Mouse (Mus musculus): ENCODE results near the gene Rubcnl. TPM values are rescaled to one million over a fixed set of nuclear protein-coding genes. Genes with fewer than 3 reads are reported as not detected.

Rubcnl gene
- polyA plus RNA-seq, 1 experiment from 2014 or later = 0.10 TPM

- DNase-seq (ENCODE audit: low spot score) = no peak
Observed at GRCm38 (mm10) chr14:75020581-75021253, 4.9 kb downstream of the Rubcnl start.

GRCm38 (mm10) chr14:75022522-75022921, 6.7 kb downstream of the Rubcnl start:
- 89% methylated on average over 9 of the region's 9 CpGs for WGBS
- no peak for DNase-seq (ENCODE audit: low spot score)

More at GRCm38 (mm10) chr14:75020581-75021253, 4.9 kb downstream of the Rubcnl start:
- H3K9me3 ChIP-seq (replicated peaks) = no peaks in the 10 kb centered on the region
- WGBS = 87% methylated on average over 12 of the region's 12 CpGs
- H3K4me3 ChIP-seq = no peak overlapping the region
- H3K27ac ChIP-seq (replicated peaks) = no peak overlapping the region
- H3K27me3 ChIP-seq (ENCODE audit: low read depth, poor library complexity, severe bottlenecking) = peaks cover 9% of the 10 kb centered on the region
- peaks cover 8% of the 10 kb centered on the region; the same call in 1 of the 2 replicates for H3K4me1 ChIP-seq
- no peaks in the 10 kb centered on the region for H3K36me3 ChIP-seq

DNA sequence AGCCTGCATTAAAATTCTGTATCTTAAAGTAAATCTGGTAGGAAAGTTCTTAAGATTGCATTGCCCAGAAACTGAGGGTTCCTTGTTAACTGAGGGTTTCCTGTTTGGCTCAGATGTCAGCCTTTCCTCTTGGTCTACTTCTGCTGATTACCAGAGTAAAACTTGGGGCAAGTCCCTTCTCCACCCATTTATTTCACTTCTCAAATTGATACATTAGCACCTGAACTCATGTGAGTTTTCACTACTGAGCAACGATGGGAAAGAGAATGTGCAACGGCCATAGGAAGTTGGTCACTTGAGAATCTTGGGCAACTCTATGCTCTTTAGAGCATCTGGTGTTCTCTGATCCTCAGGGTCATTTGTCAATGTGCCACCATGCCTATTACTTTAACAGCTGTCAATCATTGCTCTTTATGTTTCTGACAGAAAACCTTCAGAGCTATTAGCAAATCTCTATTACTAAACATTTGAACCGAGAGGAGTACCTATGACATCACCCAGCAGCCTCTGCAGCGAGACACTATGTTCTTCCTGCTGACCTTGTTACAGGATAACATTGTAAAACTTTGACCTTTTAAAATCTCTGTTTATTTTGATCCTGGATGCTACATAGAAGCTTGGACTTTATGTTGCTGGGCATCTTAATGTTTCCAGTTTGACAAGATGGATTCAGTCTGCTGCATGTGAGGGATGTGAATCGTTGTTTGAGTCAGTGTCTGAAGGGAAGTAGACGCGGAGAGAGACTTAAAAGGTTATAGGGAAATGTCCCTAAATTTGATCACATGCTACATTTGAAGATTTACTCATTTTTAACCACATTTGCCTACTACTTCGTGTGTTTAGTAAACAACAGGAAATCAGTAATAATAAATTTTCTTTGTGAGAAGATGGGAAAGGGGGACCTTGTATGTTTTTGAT, 9.2 kb downstream of the Rubcnl start:
- no peaks in the 10 kb centered on the region for H3K27me3 ChIP-seq (ENCODE audit: low read depth, poor library complexity, severe bottlenecking)
- H3K9me3 ChIP-seq (replicated peaks) = no peaks in the 10 kb centered on the region
- H3K4me3 ChIP-seq = no peak overlapping the region
- no peak for DNase-seq (ENCODE audit: low spot score)
- no peaks in the 10 kb centered on the region for H3K36me3 ChIP-seq
- WGBS = 91% methylated on average over 8 of the region's 8 CpGs
- H3K27ac ChIP-seq (replicated peaks) = no peak overlapping the region
- H3K4me1 ChIP-seq = no peaks in the 10 kb centered on the region

More at GRCm38 (mm10) chr14:75022522-75022921, 6.7 kb downstream of the Rubcnl start:
- no peaks in the 10 kb centered on the region for H3K9me3 ChIP-seq (replicated peaks)
- H3K4me3 ChIP-seq = no peak overlapping the region
- no peaks in the 10 kb centered on the region for H3K36me3 ChIP-seq
- H3K27ac ChIP-seq (replicated peaks) = no peak overlapping the region
- H3K4me1 ChIP-seq = no peaks in the 10 kb centered on the region
- no peaks in the 10 kb centered on the region for H3K27me3 ChIP-seq (ENCODE audit: low read depth, poor library complexity, severe bottlenecking)

DNA sequence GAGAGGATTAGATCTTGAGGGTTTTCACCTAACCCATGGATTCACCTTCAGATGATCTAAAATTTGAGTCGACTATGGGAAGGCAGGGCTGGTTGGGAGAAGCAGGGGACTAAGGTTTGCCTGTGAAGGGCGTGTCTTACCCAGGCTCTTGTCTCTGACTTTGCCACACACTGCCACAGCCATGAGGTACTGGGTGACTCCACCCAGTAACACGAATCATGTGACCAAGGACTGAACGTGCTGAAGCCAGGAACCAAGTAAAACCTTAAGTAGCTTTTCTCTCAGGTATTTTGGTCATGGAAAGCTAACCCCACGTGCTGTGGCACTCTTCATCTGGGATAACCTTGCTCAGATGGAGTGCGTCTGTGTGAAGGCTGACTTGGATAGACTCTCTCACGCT, 14.9 kb downstream of the Rubcnl start:
- Histone ChIP-seq H3K27me3 (ENCODE audit: low read depth, poor library complexity, severe bottlenecking) (no peaks in the 10 kb centered on the region), H3K4me3 (no peak overlapping the region), H3K4me1 (no peaks in the 10 kb centered on the region), H3K36me3 (no peaks in the 10 kb centered on the region), H3K9me3 (replicated peaks) (no peaks in the 10 kb centered on the region), H3K27ac (replicated peaks) (no peak overlapping the region)
- 77% methylated on average over 7 of the region's 7 CpGs for WGBS
- no peak for DNase-seq (ENCODE audit: low spot score)

DNA sequence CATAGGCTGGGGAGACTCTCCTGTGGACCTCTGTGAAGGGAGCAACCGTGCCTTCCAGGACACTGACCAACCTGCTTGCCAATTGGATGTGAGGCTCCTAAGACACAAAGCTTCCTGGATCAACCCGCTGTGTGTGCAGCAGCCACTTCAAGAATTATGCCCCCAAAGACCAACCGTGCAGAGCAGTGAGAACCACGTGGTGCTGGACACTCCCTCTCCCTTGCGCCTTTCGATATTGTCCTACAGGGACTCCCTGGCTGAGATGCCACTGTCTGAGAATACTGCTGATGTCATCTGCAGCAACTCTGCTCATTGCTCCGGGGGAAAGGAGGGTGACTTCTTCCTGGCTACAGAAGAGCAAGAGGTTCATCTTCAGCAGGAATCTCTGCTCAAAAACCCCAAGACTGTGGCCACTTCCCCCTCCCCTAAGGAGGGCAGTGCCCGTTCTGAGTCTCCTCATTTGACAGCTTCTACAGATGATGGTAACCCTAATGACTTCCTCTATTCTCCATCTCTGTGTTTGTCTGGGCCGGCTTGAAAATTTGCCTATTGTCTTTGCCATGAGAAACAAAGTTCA, 16.3 kb downstream of the Rubcnl start:
- Histone ChIP-seq H3K9me3 (replicated peaks) (no peaks in the 10 kb centered on the region), H3K36me3 (no peaks in the 10 kb centered on the region), H3K4me1 (no peaks in the 10 kb centered on the region), H3K4me3 (no peak overlapping the region), H3K27ac (replicated peaks) (no peak overlapping the region), H3K27me3 (ENCODE audit: low read depth, poor library complexity, severe bottlenecking) (no peaks in the 10 kb centered on the region)
- 84% methylated on average over 9 of the region's 9 CpGs for WGBS
- no peak for DNase-seq (ENCODE audit: low spot score)

DNA sequence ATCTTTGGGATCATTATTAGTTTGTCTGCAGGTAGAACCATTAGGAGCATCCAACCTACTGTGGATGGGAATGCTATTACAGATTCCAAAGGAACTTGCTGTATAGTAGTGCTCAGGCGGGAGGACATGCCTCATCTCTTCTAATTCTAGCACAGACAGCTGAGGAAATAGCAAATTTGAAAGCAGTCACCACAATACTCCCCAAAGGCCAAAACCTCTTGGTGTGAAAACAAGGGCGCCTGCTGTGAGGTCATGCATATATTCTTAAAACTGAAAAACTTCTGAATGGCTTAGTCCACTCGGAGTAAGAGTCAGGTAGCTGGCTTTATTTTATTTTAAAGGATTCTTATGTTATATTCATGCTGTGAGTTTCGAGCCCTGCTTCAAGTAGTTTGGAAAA, 16.9 kb downstream of the Rubcnl start:
- no peaks in the 10 kb centered on the region for H3K27me3 ChIP-seq (ENCODE audit: low read depth, poor library complexity, severe bottlenecking)
- DNase-seq (ENCODE audit: low spot score) = no peak
- no peaks in the 10 kb centered on the region for H3K9me3 ChIP-seq (replicated peaks)
- H3K27ac ChIP-seq (replicated peaks) = no peak overlapping the region
- no peaks in the 10 kb centered on the region for H3K36me3 ChIP-seq
- H3K4me1 ChIP-seq = no peaks in the 10 kb centered on the region
- no peak overlapping the region for H3K4me3 ChIP-seq
- WGBS = 78% methylated on average over 4 of the region's 4 CpGs

DNA sequence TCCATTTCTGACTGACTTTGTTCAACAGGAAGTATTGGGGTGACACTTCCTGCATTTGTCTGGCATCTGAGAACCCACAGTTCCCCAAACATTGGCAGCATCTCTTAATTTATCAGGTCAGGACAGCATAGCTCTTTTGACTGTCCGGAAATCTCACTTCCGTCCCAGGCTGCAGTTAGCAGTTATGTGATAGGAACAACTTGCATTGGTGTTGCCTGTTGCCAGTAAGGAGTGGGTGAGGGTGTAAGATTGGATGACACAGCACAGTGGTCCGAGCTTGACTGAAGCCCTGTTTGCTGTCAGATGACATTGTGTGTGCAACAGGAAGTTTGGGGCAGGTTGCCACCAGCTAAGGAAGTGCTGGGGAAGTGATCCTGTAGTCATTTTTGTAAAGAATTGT, 18.4 kb downstream of the Rubcnl start:
- Histone ChIP-seq H3K4me1 (no peaks in the 10 kb centered on the region), H3K4me3 (no peak overlapping the region), H3K27me3 (ENCODE audit: low read depth, poor library complexity, severe bottlenecking) (no peaks in the 10 kb centered on the region), H3K27ac (replicated peaks) (no peak overlapping the region), H3K36me3 (no peaks in the 10 kb centered on the region), H3K9me3 (replicated peaks) (no peaks in the 10 kb centered on the region)
- 85% methylated on average over 3 of the region's 3 CpGs for WGBS
- DNase-seq (ENCODE audit: low spot score) = no peak

DNA sequence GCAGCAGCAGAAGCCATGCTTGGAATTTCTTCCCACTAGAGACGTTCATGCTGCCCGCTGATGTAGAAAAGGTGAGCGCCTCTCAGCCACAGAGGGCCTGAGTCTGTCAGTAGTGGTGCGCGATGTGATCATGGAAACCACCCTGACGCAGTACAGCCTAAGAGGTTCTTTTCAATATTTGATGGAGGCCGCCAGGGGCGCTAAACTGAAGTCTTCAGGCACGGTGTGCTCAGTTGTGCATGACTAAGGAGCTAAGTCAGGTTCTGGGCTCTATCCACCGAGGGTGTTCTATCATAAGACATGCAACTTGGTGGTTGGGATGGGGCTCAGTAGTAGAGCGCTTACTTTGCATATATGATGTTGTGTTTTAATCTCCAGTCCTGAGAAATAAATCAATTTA, 19.6 kb downstream of the Rubcnl start:
- H3K4me3 ChIP-seq = no peak overlapping the region
- H3K27ac ChIP-seq (replicated peaks) = no peak overlapping the region
- DNase-seq (ENCODE audit: low spot score) = no peak
- no peaks in the 10 kb centered on the region for H3K27me3 ChIP-seq (ENCODE audit: low read depth, poor library complexity, severe bottlenecking)
- H3K9me3 ChIP-seq (replicated peaks) = no peaks in the 10 kb centered on the region
- no peaks in the 10 kb centered on the region for H3K36me3 ChIP-seq
- no peaks in the 10 kb centered on the region for H3K4me1 ChIP-seq
- WGBS = 62% methylated on average over 11 of the region's 11 CpGs

GRCm38 (mm10) chr14:75045184-75045583, 29.4 kb downstream of the Rubcnl start:
- H3K4me3 ChIP-seq = no peak overlapping the region
- H3K27ac ChIP-seq (replicated peaks) = no peak overlapping the region
- DNase-seq (ENCODE audit: low spot score) = no peak
- H3K27me3 ChIP-seq (ENCODE audit: low read depth, poor library complexity, severe bottlenecking) = no peaks in the 10 kb centered on the region
- 79% methylated on average over 7 of the region's 7 CpGs for WGBS
- H3K36me3 ChIP-seq = no peaks in the 10 kb centered on the region
- H3K9me3 ChIP-seq (replicated peaks) = no peaks in the 10 kb centered on the region
- no peaks in the 10 kb centered on the region for H3K4me1 ChIP-seq

DNA sequence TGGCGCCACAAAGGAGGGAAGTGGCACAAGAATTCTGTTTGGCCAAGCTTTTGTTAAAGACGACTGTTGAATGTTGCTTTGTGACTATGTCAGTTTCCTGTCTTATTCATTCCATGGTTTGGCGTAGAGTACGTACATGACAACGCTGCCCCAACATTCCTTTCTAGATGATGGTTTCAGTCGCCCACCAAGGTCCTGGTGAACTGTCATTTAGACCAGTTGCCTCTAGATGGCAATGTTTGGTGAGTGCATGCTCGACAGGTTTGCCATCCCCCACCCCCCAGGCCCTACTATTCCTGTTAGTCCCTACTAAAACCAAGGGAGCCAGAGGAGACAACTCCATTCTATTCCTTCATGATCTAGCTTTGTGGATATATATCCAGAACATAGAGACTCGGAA, 36.6 kb downstream of the Rubcnl start:
- Histone ChIP-seq H3K4me1 (no peaks in the 10 kb centered on the region), H3K27ac (replicated peaks) (no peak overlapping the region), H3K4me3 (no peak overlapping the region), H3K9me3 (replicated peaks) (no peaks in the 10 kb centered on the region), H3K27me3 (ENCODE audit: low read depth, poor library complexity, severe bottlenecking) (no peaks in the 10 kb centered on the region), H3K36me3 (no peaks in the 10 kb centered on the region)
- 66% methylated on average over 8 of the region's 8 CpGs for WGBS
- no peak for DNase-seq (ENCODE audit: low spot score)

GRCm38 (mm10) chr14:75054455-75055343, 38.9 kb downstream of the Rubcnl start:
- Histone ChIP-seq H3K27me3 (ENCODE audit: low read depth, poor library complexity, severe bottlenecking) (no peaks in the 10 kb centered on the region), H3K27ac (replicated peaks) (no peak overlapping the region), H3K36me3 (no peaks in the 10 kb centered on the region), H3K4me3 (no peak overlapping the region), H3K9me3 (replicated peaks) (no peaks in the 10 kb centered on the region), H3K4me1 (no peaks in the 10 kb centered on the region)
- 89% methylated on average over 14 of the region's 14 CpGs for WGBS
- no peak for DNase-seq (ENCODE audit: low spot score)

DNA sequence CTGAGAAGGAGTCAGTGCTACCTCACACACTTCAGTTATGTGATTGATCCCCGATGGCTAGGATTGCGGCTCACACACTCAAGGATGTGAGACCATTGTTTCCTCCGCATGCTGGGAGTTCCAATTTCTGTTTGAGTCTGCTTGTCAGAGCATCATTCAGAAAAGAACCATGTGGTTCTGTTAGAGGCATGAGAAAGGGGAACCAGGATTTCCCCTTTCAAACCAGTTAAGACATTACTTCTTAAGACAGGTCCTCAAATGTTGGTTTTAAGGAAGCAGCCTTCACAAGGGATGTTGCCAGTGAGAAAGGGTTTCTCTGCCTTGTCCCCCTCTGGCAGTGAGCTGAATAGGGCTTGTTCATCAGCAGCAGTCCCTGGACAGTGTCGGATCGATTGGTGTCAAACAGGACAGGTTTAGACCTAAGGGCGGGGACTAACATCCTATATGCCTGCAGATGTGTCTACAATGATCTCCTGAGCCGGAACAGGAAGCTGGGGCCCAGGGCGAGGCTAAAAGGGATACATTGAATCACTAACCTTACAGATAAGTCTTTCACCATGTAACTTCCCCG, 41.1 kb downstream of the Rubcnl start:
- H3K27ac ChIP-seq (replicated peaks) = no peak overlapping the region
- DNase-seq (ENCODE audit: low spot score) = no peak
- no peaks in the 10 kb centered on the region for H3K4me1 ChIP-seq
- no peaks in the 10 kb centered on the region for H3K27me3 ChIP-seq (ENCODE audit: low read depth, poor library complexity, severe bottlenecking)
- no peaks in the 10 kb centered on the region for H3K36me3 ChIP-seq
- no peaks in the 10 kb centered on the region for H3K9me3 ChIP-seq (replicated peaks)
- H3K4me3 ChIP-seq = no peak overlapping the region
- 88% methylated on average over 9 of the region's 9 CpGs for WGBS

All from midbrain, embryonic 10.5 days (tissue).